Mouse (Mus musculus) retina, postnatal 7 days (tissue): ENCODE measurements at regions not wholly inside any gene's neighbourhood (a gene's known extent, or its start where the extent isn't known, plus 50 kb on each side); places are given as distances from the start of the nearest gene placed in this dataset.

Experiments
- DNase-seq: peaks from one replicate; pipeline ENCODE4 v3.0.0-alpha.2; 2012; ENCODE audit warnings: low read depth, low spot score

DNA sequence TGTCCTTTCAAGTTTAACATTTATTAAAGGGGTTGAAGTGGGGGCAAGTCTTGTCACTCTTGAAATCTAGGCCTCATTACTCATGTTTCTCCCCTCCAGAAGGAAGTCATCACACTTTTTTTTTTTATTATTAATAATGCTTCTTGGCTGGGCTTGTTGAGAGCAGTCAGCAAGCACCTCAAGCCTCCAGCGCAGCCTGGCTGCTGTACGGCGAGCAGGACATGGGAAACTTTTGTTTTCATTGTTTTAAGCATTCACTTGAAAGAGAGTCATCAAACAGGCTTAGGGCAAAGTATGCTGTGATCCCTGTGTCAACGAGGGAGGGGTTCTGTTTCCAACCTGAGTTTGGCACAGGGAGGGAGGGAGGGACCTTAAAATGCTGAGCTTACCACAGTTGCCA lies 178.7 kb downstream of the Gm12728 start:
- DNase-seq = no peak

DNA sequence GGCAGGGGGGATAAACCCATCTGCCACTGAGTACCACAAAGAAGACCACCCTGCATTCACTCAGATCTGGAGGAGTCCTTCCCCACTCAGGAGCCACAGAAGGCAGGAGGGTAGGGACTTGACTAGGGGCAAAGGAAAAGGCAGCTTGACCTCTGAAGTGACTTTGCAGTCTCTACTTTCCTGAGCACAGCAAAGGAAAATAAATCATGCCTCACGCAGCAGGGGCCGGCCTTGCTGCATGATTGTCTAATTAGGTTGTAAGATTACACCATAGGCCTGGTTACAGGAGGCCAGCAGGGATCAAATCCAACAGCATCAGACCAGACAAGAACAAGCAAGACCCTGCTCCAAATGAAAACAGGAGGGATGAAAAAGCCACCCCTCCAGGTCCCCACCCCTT lies 180.0 kb downstream of the Gm12728 start:
- DNase-seq = no peak

DNA sequence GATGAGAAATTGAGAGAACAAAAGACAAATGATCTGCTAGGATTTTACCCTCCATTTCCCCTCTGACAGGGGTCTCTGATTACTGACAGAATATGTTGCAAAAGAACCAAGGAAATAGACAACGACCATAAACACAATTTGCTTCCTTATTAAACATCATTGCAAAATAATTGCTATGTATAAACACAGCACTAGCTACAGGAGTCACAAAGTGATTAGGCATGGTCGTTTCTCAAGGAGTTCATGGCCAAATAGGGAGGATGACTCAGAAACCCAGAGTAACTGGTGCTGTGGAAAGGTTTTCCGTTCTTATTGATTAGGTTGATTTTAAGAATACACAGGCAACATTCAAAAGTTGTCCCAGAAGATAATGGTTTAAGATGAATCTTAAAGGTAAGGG lies 180.4 kb downstream of the Gm12728 start:
- no peak for DNase-seq

DNA sequence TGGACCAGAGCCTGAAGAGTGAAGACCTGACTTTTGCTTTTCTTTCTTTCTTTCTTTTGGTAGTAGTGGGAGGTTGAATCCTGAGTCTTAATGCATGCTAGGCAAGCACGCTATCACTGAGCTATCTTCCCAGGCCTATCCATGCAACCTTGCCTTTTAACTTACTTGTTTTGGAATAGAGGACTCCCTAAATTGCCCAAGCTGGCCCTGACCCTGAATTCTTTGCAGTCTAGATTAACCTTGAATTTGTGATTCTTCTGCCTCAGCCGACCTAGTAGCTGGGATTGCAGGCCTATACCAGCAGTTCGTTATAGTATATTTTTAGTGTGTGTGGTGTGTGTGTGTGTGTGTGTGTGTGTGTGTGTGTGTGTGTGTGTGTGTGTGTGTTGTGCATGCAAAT lies 183.1 kb downstream of the Gm12728 start:
- no peak for DNase-seq

GRCm38 (mm10) chr4:105973769-105974397 lies 184.2 kb downstream of the Gm12728 start:
- DNase-seq = no peak

- DNase-seq = no peak
Observed at GRCm38 (mm10) chr4:105974948-105975347, 185.3 kb downstream of the Gm12728 start.

- no peak for DNase-seq
Observed at GRCm38 (mm10) chr4:105979048-105979447, 189.4 kb downstream of the Gm12728 start.

- no peak for DNase-seq
Observed at GRCm38 (mm10) chr4:105983018-105983417, 193.3 kb downstream of the Gm12728 start.

- DNase-seq = no peak
Observed at GRCm38 (mm10) chr4:105987963-105988602, 198.4 kb downstream of the Gm12728 start.

GRCm38 (mm10) chr4:105992581-105993127 lies 203.0 kb downstream of the Gm12728 start:
- no peak for DNase-seq

- no peak for DNase-seq
Observed at GRCm38 (mm10) chr4:105994390-105994798, 204.7 kb downstream of the Gm12728 start.

DNA sequence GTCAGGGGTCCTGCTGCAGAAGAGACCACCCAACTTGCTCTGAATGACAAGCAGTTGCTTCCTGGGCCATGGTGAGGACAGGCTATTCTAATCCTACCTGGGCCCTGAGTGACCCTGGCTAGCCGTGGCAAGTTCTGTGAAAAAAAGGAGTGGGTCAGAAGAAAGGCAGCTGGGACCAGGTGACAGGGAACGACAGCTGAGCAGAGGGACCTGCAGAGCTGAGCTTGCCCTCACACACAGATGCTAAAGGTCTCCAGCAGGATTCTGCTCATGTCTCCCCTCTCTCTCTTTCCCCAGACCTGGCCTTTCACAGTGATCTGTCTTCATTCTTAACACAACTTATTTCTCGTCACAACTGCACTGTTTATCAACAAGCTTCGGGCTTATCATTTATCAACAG lies 206.4 kb downstream of the Gm12728 start:
- no peak for DNase-seq

DNA sequence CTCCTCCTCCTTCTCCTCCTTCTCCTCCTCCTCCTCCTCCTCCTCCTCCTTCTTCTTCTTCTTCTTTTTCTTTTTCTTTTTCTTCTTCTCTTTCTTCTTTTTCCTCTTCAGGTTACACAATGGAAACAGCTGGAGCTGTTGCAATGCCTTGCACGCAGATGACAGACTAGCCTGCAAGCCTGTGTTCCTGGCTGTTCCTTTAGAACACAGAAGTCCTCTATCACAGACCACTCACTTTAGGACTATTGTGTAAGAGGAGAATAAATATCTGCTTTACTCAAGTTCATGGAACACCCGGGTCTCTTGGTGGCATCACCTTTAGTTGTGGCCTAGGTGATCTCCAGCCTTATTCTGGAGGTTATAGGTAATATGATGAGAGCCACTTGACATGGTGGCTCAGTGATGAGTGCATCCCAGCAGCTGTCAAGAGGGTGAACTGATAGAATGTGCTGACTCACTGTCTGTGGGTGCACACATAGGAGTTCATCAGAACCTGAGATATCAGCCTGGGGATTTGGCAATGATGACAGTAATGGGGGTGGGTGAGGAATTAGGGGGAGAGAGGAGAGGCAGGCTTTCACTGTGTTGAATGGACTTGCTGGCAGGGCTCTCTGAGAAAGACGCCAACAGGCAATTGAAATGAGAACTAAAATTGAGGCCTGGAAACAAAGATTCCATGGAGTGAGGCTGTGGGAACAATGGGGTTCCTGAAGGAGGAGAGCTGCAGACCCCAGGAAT lies 207.4 kb downstream of the Gm12728 start:
- no peak for DNase-seq

- no peak for DNase-seq
Observed at GRCm38 (mm10) chr4:106002516-106002915, 212.8 kb downstream of the Gm12728 start.

GRCm38 (mm10) chr4:106005936-106006335 lies 216.3 kb downstream of the Gm12728 start:
- no peak for DNase-seq

GRCm38 (mm10) chr4:106007334-106008190 lies 217.9 kb downstream of the Gm12728 start:
- DNase-seq = no peak

- no peak for DNase-seq
Observed at GRCm38 (mm10) chr4:106017065-106017646, 227.5 kb downstream of the Gm12728 start.

- DNase-seq = no peak
Observed at GRCm38 (mm10) chr4:106018936-106019335, 229.3 kb downstream of the Gm12728 start.

- no peak for DNase-seq
Observed at GRCm38 (mm10) chr4:106020338-106020737, 230.7 kb downstream of the Gm12728 start.

DNA sequence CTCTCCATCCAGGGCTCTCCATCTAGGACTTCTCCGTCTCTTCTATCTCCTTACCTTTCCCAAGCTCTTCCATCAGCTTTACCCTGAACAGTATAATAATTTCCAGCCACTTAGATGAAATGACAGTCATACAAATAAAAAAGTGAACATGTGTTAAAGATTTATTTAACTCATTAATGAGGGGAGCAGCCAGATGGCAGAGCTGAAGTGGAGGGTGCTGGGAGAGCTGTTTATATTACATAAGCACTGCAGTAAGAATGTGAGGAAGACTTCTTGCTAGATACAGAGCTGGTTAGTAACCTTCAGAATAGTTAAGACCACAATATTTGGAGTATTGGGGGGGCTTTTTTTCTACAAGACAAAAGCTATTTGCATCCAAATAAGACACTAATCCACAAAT lies 234.9 kb downstream of the Gm12728 start:
- no peak for DNase-seq

DNA sequence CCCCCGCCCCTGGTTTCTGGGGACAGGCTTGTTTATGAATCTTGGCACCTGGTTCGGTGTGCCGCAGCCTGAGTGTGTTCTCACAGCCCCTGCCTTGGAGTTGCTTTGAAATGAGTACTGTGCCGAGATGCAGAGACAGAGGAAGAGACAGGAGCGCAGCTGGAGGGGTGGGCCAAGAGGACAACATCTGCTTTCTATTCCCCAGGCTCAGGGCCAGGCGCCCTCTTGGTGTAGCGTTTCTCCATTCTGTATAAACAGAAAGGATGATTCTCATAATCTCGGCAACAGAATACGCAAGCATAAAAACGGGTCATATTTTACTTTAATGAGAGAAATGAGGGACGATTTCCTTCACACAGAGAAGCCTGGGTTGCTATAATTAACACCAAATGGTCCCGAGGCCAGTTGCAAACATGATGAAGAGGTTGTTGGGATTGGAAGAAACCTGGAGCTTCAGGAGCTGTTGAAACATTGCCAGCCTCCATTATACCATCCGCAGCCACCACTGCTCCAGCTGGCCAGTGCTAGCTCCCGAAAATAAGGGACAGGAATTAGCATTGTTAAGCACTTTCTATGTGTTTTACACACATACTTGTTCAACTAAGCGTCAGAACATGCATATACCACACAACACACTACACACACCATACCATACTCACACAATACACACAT lies 236.4 kb downstream of the Gm12728 start:
- DNase-seq = no peak
